Mouse (Mus musculus): ENCODE measurements at regions not wholly inside any gene's neighbourhood (a gene's known extent, or its start where the extent isn't known, plus 50 kb on each side); places are given as distances from the start of the nearest gene placed in this dataset.

- peak; percentile 21 for DNase-seq (ENCODE audit: low read depth, low spot score)
- peaks cover 14 to 16% of the 10 kb centered on the region in 2 experiments; a peak in 3 of 4 replicates for H3K4me1 ChIP-seq (ENCODE audit: control insufficient read depth in 1 of 2, insufficient read depth in 2 of 2, low read length in 2 of 2)
- H3K79me2 ChIP-seq (ENCODE audit: control insufficient read depth, insufficient read depth, low read length, poor library complexity), result no peaks in the 10 kb centered on the region
- peaks cover 0 to 6% of the 10 kb centered on the region in 2 experiments; a peak in 1 of 4 replicates for H3K36me3 ChIP-seq (ENCODE audit: control insufficient read depth in 1 of 2, insufficient read depth in 2 of 2, low read length in 2 of 2)
- no peak overlapping the region for H3K4me3 ChIP-seq (ENCODE audit: control insufficient read depth in 1 of 2, insufficient read depth in 1 of 2, low read depth in 2 of 2, low read length in 2 of 2)
- no peak overlapping the region for H3K27ac ChIP-seq (ENCODE audit: control insufficient read depth, low read depth, low read length)
- no peaks in the 10 kb centered on the region for H3K9me3 ChIP-seq (replicated peaks; ENCODE audit: insufficient read depth, low read length)
- H3K9ac ChIP-seq (ENCODE audit: control insufficient read depth, low read depth, low read length, poor library complexity, severe bottlenecking), result no peak overlapping the region
- TF ChIP-seq RCOR1 (IDR thresholded peaks at IDR 0.05; ENCODE audit: low read depth, low read length) (no peak), MEF2A (IDR thresholded peaks at IDR 0.05; ENCODE audit: extremely low read depth, insufficient replicate concordance, low read depth, low read length, poor library complexity, severe bottlenecking) (no peak), RAD21 (IDR thresholded peaks at IDR 0.05; ENCODE audit: low read depth, low read length) (no peak), ETS1 (IDR thresholded peaks at IDR 0.05; ENCODE audit: low read depth, low read length) (no peak), HCFC1 (IDR thresholded peaks at IDR 0.05; ENCODE audit: low read depth, low read length) (no peak), NRF1 (IDR thresholded peaks at IDR 0.05; ENCODE audit: insufficient read depth, low read depth, low read length, poor library complexity, severe bottlenecking) (no peak), JUND (IDR thresholded peaks at IDR 0.05; ENCODE audit: low read depth, low read length) (no peak), E2F4 (IDR thresholded peaks at IDR 0.05; ENCODE audit: borderline replicate concordance, low read depth, low read length) (no peak), BHLHE40 (IDR thresholded peaks at IDR 0.05; ENCODE audit: borderline replicate concordance, low read depth, low read length) (no peak), ZKSCAN1 (IDR thresholded peaks at IDR 0.05; ENCODE audit: low read depth, low read length) (no peak), ZC3H11A (IDR thresholded peaks at IDR 0.05; ENCODE audit: low read depth, low read length) (no peak)
- no peaks in the 10 kb centered on the region for H3K27me3 ChIP-seq (ENCODE audit: control insufficient read depth in 1 of 2, insufficient read depth in 2 of 2, low read length in 2 of 2)
These were observed 249.4 kb upstream of the Ppp2r3a start for GRCm38 (mm10) chr9:101501036-101501435.

- Histone ChIP-seq H3K9me3 (replicated peaks; ENCODE audit: insufficient read depth, low read length) (no peaks in the 10 kb centered on the region), H3K36me3 (ENCODE audit: control insufficient read depth in 1 of 2, insufficient read depth in 2 of 2, low read length in 2 of 2) (peaks cover 0 to 6% of the 10 kb centered on the region in 2 experiments; a peak in 1 of 4 replicates), H3K4me1 (ENCODE audit: control insufficient read depth in 1 of 2, insufficient read depth in 2 of 2, low read length in 2 of 2) (peaks cover 14 to 16% of the 10 kb centered on the region in 2 experiments; a peak in 3 of 4 replicates), H3K79me2 (ENCODE audit: control insufficient read depth, insufficient read depth, low read length, poor library complexity) (no peaks in the 10 kb centered on the region), H3K4me3 (ENCODE audit: control insufficient read depth in 1 of 2, insufficient read depth in 1 of 2, low read depth in 2 of 2, low read length in 2 of 2) (no peak overlapping the region), H3K27me3 (ENCODE audit: control insufficient read depth in 1 of 2, insufficient read depth in 2 of 2, low read length in 2 of 2) (no peaks in the 10 kb centered on the region), H3K9ac (ENCODE audit: control insufficient read depth, low read depth, low read length, poor library complexity, severe bottlenecking) (no peak overlapping the region), H3K27ac (ENCODE audit: control insufficient read depth, low read depth, low read length) (no peak overlapping the region)
- no peak for DNase-seq (ENCODE audit: low read depth, low spot score)
- TF ChIP-seq USF2 (IDR thresholded peaks at IDR 0.05; ENCODE audit: borderline replicate concordance in 1 of 2, insufficient read depth in 1 of 2, low read depth in 1 of 2, low read length in 2 of 2) (no peak), EP300 (IDR thresholded peaks at IDR 0.05; ENCODE audit: low read depth in 1 of 2, low read length in 2 of 2) (no peak), MAZ (IDR thresholded peaks at IDR 0.05; ENCODE audit: low read depth, low read length) (no peak), ZNF384 (IDR thresholded peaks at IDR 0.05; ENCODE audit: low read depth, low read length) (no peak), TAL1 (IDR thresholded peaks at IDR 0.05; ENCODE audit: low read length) (no peak), TBP (IDR thresholded peaks at IDR 0.05; ENCODE audit: low read depth, low read length) (no peak), HCFC1 (IDR thresholded peaks at IDR 0.05; ENCODE audit: low read depth, low read length) (no peak), BHLHE40 (IDR thresholded peaks at IDR 0.05; ENCODE audit: borderline replicate concordance, low read depth, low read length) (no peak), MAFK (IDR thresholded peaks at IDR 0.05; ENCODE audit: borderline replicate concordance, low read depth, low read length) (no peak), POLR2AphosphoS2 (IDR thresholded peaks at IDR 0.05; ENCODE audit: low read length) (no peak)
These were observed 247.1 kb upstream of the Ppp2r3a start for GRCm38 (mm10) chr9:101498721-101499120.

All from MEL (cell line).